Mouse (Mus musculus) small intestine, adult 2 months (tissue): ENCODE measurements around the gene Slc35b2. TPM values are rescaled to one million over a fixed set of nuclear protein-coding genes. Genes with fewer than 3 reads are reported as not detected.

Experiments
- H3K27ac ChIP-seq: fragments of 200-500 bp; 2 replicates; pipeline ENCODE4 v1.5.1; 2012; ENCODE audit warnings: low read depth, low read length, control low read depth, inconsistent platforms; ENCODE audit not compliant: insufficient read depth
- H3K27me3 ChIP-seq: fragments of 200-500 bp; 2 replicates; pipeline ENCODE4 v1.6.1; 2012; ENCODE audit warnings: mild to moderate bottlenecking, moderate library complexity, low read length, inconsistent platforms; ENCODE audit not compliant: control insufficient read depth, insufficient read depth
- H3K36me3 ChIP-seq: fragments of 200-500 bp; 2 replicates; pipeline ENCODE4 v1.6.1; 2012; ENCODE audit warnings: mild to moderate bottlenecking, low read length, control low read depth, inconsistent platforms; ENCODE audit not compliant: control insufficient read depth, insufficient read depth
- H3K4me1 ChIP-seq: fragments of 200-500 bp; 2 replicates; pipeline ENCODE4 v1.6.1; 2012; ENCODE audit warnings: low read length, inconsistent platforms, mixed read lengths; ENCODE audit not compliant: control insufficient read depth, insufficient read depth, insufficient read length
- H3K4me3 ChIP-seq: fragments of 200-500 bp; 2 replicates; pipeline ENCODE4 v1.5.1; 2012; ENCODE audit warnings: low read depth, mild to moderate bottlenecking, control low read depth, inconsistent platforms, low read length, moderate library complexity
- CTCF ChIP-seq: fragments of 200-500 bp; IDR thresholded peaks from 2 replicates; pipeline ENCODE4 v1.5.1; 2012; ENCODE audit warnings: low read depth, mild to moderate bottlenecking, control low read depth, inconsistent platforms, low read length, moderate library complexity, mixed read lengths; ENCODE audit not compliant: insufficient replicate concordance, insufficient read length; ENCODE audit errors: extremely low read depth
- POLR2A ChIP-seq: fragments of 200-500 bp; IDR thresholded peaks from 2 replicates; pipeline ENCODE4 v1.6.1; 2012; ENCODE audit warnings: low read depth, mild to moderate bottlenecking, control low read depth, inconsistent platforms, low read length, moderate library complexity
- WGBS: fragments of 180-500 bp; shearing (Covaris S2); methylation state at CpG from one replicate; pipeline ENCODE4 v1.1.7; 2018; 5-methylcytosine and 5-hydroxymethylcytosine counted together
- polyA plus RNA-seq: library from polyadenylated mRNA; depleted of rRNA; stranded (reverse); fragments of >200 nt; gene quantifications from 2 replicates; pipeline ENCODE4 v1.2.3, GENCODE M21; 2012

Slc35b2 gene
- polyA plus RNA-seq, 1 experiment, result 98.2 TPM

- Histone ChIP-seq H3K27me3 (no peaks in the 10 kb centered on the region), H3K27ac (no peak overlapping the region; the same call in 1 of the 2 replicates), H3K36me3 (0 out of 2 replicates have a peak, but pooled peaks cover 3% of the 10 kb centered on the region), H3K4me3 (peak overlapping the region; percentile 12; the same call in 1 of the 2 replicates), H3K4me1 (peaks cover 22% of the 10 kb centered on the region)
- WGBS, result 62% methylated on average over 8 of the region's 8 CpGs
- TF ChIP-seq POLR2A (no peak), CTCF (no peak)
Observed at GRCm38 (mm10) chr17:45592606-45593431, 29.1 kb downstream of the Slc35b2 start.

- Histone ChIP-seq H3K27ac (no peak overlapping the region), H3K4me3 (no peak overlapping the region), H3K4me1 (peaks cover 23% of the 10 kb centered on the region), H3K27me3 (no peaks in the 10 kb centered on the region), H3K36me3 (0 out of 2 replicates have a peak, but pooled peaks cover 3% of the 10 kb centered on the region)
- TF ChIP-seq CTCF (no peak), POLR2A (no peak)
- 48% methylated on average over 8 of the region's 8 CpGs for WGBS
Observed at GRCm38 (mm10) chr17:45593479-45593878, 29.8 kb downstream of the Slc35b2 start.

- Histone ChIP-seq H3K27me3 (no peaks in the 10 kb centered on the region), H3K27ac (no peak overlapping the region), H3K36me3 (0 out of 2 replicates have a peak, but pooled peaks cover 3% of the 10 kb centered on the region), H3K4me3 (no peak overlapping the region), H3K4me1 (peaks cover 26% of the 10 kb centered on the region)
- WGBS, result 66% methylated on average over 8 of the region's 8 CpGs
- TF ChIP-seq CTCF (no peak), POLR2A (no peak)
Observed at GRCm38 (mm10) chr17:45594195-45594594, 30.5 kb downstream of the Slc35b2 start.

- H3K4me1 ChIP-seq, result peaks cover 30% of the 10 kb centered on the region
- H3K4me3 ChIP-seq, result peak overlapping the region; percentile 68
- TF ChIP-seq POLR2A (no peak), CTCF (0 out of 2 replicates have a peak, but pooled peaks have one; percentile 2)
- no peaks in the 10 kb centered on the region for H3K36me3 ChIP-seq
- H3K27ac ChIP-seq, result no peak overlapping the region
- WGBS, result under 1% methylated on average over 57 of the region's 58 CpGs
- no peaks in the 10 kb centered on the region for H3K27me3 ChIP-seq
Observed at GRCm38 (mm10) chr17:45594881-45595735, 31.4 kb downstream of the Slc35b2 start.

GRCm38 (mm10) chr17:45595736-45596390 is 32.2 kb downstream of the Slc35b2 start:
- Histone ChIP-seq H3K4me1 (peaks cover 30% of the 10 kb centered on the region), H3K4me3 (peak overlapping the region; percentile 68), H3K27ac (no peak overlapping the region; the same call in 1 of the 2 replicates), H3K36me3 (no peaks in the 10 kb centered on the region), H3K27me3 (no peaks in the 10 kb centered on the region)
- TF ChIP-seq POLR2A (no peak), CTCF (no peak)
- WGBS, result 21% methylated on average over 23 of the region's 23 CpGs

GRCm38 (mm10) chr17:45596631-45597396 is 33.1 kb downstream of the Slc35b2 start:
- Histone ChIP-seq H3K27ac (peak overlapping the region; percentile 73), H3K4me3 (no peak overlapping the region), H3K27me3 (no peaks in the 10 kb centered on the region), H3K4me1 (peaks cover 30% of the 10 kb centered on the region), H3K36me3 (no peaks in the 10 kb centered on the region)
- no peak for TF ChIP-seq POLR2A
- TF ChIP-seq CTCF, result peak; percentile 48; the same call in 1 of the 2 replicates
- 38% methylated on average over 11 of the region's 11 CpGs for WGBS
